Mouse (Mus musculus): ENCODE measurements around the gene D1Pas1.

The D1Pas1 gene

GRCm38 (mm10) chr1:186986506-186986905 is 19.3 kb downstream of the D1Pas1 start:
- DNase-seq (ENCODE audit: low read depth) = no peak

- no peak for DNase-seq (ENCODE audit: low read depth)
These were observed 21.1 kb downstream of the D1Pas1 start for GRCm38 (mm10) chr1:186988281-186988682.

- DNase-seq (ENCODE audit: low read depth) = no peak
These were observed 21.6 kb downstream of the D1Pas1 start for GRCm38 (mm10) chr1:186988822-186989221.

DNA sequence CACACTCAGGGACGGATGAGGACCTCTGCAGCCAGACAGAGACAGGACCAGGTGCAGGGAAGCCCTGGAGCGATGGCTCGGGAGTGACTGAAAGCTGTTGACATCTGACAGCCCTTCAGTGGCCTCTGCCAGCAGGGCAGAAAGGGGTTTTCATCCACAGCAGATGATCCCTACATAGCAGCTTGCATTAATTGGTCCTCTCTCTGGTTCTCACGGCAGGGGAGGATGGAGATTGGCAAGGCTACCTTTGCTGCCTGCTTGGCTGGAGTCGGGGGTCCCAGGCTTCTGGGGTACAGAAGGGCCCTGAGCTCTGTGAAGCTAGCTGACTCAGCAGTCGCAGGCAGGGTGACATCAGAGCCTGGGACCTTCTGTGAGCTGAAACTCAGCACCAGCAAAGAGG is 24.3 kb downstream of the D1Pas1 start:
- DNase-seq (ENCODE audit: low read depth) = no peak

DNA sequence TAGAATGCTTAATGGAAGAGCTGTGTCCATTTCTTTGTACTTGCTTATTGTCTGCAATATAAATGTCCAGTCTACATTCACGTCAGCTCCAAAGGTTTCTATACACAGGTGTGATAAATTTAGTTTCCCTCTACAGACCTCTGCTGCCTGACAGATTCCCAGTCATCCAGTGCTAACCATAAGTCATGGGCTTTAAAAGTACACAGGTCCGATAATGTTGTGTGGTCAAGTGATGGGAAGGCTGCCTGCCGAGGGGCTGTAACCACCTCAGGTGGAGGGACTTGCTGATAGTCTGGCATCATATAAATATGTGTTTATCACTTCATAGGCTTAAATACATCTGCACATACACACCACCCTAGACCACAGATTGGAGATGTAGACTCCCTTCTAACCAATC is 24.9 kb downstream of the D1Pas1 start:
- no peak for DNase-seq (ENCODE audit: low read depth)

- no peak for DNase-seq (ENCODE audit: low read depth)
These were observed 30.5 kb downstream of the D1Pas1 start for GRCm38 (mm10) chr1:186997596-186998304.

- DNase-seq (ENCODE audit: low read depth) = no peak
These were observed 36.2 kb downstream of the D1Pas1 start for GRCm38 (mm10) chr1:187003441-187003861.

DNA sequence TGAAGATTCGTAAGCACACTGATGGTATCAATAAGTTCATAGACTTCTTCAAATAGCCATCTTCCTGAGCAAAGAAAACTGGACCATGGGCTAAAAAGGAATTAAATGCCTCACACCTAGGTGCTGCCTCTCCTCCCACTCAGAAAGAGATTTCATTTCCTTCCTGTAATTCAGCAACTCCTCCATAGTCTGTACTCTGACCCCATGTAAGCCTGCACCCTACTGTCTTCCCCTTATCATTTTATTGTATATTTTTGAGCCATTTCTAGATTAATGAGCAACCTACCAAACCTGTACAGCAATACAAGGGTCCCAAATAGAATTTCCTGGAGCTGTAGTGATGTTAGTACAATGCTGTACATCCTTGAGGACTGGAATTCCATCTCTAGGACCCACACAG is 37.1 kb downstream of the D1Pas1 start:
- no peak for DNase-seq (ENCODE audit: low read depth)

GRCm38 (mm10) chr1:187006227-187006925 is 39.2 kb downstream of the D1Pas1 start:
- DNase-seq (ENCODE audit: low read depth) = no peak

DNA sequence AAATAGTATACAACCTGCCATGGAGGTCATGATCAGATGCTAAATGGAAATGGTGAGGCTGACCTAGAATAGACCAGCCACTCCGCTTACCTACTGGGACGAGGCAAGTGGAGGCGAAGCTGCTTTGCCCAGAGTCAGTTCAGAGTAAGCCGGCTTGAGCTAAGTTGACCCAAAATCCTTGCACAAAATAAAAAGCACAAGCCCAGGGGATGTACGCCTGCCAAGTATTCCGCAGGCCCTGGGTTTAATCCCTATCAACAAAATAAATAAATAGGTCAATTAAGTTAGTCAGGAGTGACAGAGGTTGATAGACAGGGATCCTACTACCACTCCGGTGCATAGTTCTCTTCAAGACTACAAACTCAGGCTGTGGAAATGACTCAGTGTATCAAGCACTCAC is 41.0 kb downstream of the D1Pas1 start:
- no peak for DNase-seq (ENCODE audit: low read depth)

DNA sequence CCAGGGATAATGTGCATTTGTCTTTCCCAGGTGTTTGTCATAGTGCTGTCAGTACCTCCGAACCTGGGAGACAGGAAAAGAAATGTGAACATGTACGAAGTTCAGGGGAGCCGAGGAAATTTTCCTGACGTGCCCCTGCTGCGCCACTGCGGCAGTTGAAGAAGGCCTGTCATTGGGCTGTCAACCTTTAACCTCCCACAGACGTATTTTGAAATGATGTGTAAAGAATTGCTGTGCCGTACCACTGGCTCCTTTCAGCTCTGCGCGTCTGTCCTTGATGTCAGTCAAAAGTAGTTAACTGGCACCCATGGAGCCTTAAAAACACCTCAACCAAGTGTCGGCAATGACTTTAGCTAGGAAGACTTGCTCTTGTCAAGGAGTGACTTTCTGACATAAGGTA is 42.9 kb downstream of the D1Pas1 start:
- DNase-seq (ENCODE audit: low read depth) = no peak

- DNase-seq (ENCODE audit: low read depth) = no peak
These were observed 44.4 kb downstream of the D1Pas1 start for GRCm38 (mm10) chr1:187011601-187012000.

- DNase-seq (ENCODE audit: low read depth) = no peak
These were observed 46.9 kb downstream of the D1Pas1 start for GRCm38 (mm10) chr1:187014141-187014540.

- DNase-seq (ENCODE audit: low read depth) = no peak
These were observed 48.5 kb downstream of the D1Pas1 start for GRCm38 (mm10) chr1:187015673-187016072.

- no peak for DNase-seq (ENCODE audit: low read depth)
These were observed 48.9 kb downstream of the D1Pas1 start for GRCm38 (mm10) chr1:187016116-187016515.

- no peak for DNase-seq (ENCODE audit: low read depth)
These were observed 52.8 kb downstream of the D1Pas1 start for GRCm38 (mm10) chr1:187020011-187020410.

All from c-Kit-positive CD71-negative TER-119-negative erythroid progenitor cells, embryonic 14.5 days (primary cell).